Mouse (Mus musculus) left cerebral cortex, adult 18-20 months (tissue): Measurements from ENCODE around the gene Gprc5b. TPM values are rescaled to one million over a fixed set of nuclear protein-coding genes. Genes with fewer than 3 reads are reported as not detected.

Experiments used
- DNase-seq, 2 experiments: peaks; one replicate each; pipeline ENCODE4 v3.0.0; 2021 to 2022; ENCODE audit warnings: low spot score in 2 of 2, mixed read lengths in 1 of 2
- long read RNA-seq, 2 experiments: library from polyadenylated mRNA; stranded (forward); transcript quantifications; one replicate each; pipeline ENCODE4 v2.0.0; 2021
- total RNA-seq, 2 experiments: library from RNA; stranded (reverse); gene quantifications; 2 replicates each; pipeline ENCODE4 v1.2.3; 2021

Gene Gprc5b
- 100 to 1,000 TPM in 1 of 2 experiments, 10 to 100 TPM in 1; 94.0 to 110 TPM for total RNA-seq
- long read RNA-seq, experiment 1, full-length matches to known transcripts: 63 of 126 reads
- long read RNA-seq, experiment 1, partial matches to known transcripts: 4 of 126 reads
- long read RNA-seq, experiment 1, other reads (novel, unspliced or antisense): 59 of 126 reads
- long read RNA-seq, experiment 2, full-length matches to known transcripts: 42 of 99 reads
- long read RNA-seq, experiment 2, partial matches to known transcripts: 2 of 99 reads
- long read RNA-seq, experiment 2, other reads (novel, unspliced or antisense): 55 of 99 reads

DNA sequence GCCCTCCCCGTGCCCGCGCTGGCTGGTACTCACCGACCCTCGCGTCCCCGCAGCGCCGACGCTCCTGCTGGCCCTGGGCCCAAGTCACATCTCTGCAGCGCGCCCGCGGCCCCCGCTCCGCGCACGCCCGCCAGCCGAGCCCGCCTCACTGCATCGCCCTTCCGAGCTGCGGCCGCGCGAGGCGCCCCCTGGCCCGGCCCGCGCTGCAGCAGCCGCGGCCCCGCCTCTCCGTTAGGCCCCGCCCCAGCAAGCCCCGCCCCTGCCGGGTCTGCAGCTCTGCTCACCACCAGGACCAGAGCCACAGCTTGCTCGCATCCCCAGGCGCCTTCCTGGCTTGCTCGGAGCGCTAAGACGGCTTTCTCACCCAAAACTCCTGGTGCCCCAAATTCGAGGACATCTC, at the start of gene Gprc5b:
Gprc5b (minus strand) TSS at position 205 of the 400 bp plus-strand sequence.
- DNase-seq: peak; percentile 65 to 69

DNA sequence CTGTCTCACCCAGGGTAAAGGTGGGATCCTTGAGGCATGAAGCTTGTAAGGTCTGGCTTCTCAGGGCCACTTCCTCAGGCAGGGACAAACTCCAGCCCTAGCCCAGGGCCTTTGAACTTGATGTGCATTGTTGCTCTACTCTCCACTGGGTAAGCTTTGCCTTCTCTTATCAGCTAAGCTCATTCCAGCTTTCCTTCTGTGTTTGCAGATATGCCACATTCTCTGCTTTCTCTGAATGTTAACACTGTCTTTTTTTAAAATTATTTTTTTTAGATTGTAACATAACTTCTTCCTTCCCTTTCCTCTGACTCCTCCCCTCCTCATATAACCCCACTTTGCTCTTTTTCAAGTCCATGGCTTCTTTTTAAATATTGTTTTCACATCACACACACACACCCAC, 46.5 kb upstream of the Gprc5b start:
- DNase-seq: no peak

DNA sequence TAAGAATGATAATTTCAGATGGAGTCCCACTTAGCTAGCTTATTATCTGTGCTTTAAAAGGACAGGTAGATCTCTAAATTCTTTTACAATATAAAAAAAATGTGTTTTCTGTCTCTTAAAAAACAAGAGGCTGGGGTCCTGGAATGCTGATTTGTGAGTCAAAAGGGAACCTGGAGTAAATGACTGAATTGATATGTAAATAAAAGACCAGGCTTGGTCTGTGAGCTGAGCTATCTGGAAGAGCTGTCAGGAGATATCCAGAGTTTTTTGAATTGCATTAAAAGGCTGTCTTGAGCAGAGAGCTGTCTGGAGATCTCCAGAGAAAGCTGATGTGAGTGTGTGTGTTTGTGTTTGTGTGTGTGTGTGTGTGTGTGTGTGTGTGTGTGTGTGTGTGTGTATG, 42.6 kb upstream of the Gprc5b start:
- DNase-seq: no peak

DNA sequence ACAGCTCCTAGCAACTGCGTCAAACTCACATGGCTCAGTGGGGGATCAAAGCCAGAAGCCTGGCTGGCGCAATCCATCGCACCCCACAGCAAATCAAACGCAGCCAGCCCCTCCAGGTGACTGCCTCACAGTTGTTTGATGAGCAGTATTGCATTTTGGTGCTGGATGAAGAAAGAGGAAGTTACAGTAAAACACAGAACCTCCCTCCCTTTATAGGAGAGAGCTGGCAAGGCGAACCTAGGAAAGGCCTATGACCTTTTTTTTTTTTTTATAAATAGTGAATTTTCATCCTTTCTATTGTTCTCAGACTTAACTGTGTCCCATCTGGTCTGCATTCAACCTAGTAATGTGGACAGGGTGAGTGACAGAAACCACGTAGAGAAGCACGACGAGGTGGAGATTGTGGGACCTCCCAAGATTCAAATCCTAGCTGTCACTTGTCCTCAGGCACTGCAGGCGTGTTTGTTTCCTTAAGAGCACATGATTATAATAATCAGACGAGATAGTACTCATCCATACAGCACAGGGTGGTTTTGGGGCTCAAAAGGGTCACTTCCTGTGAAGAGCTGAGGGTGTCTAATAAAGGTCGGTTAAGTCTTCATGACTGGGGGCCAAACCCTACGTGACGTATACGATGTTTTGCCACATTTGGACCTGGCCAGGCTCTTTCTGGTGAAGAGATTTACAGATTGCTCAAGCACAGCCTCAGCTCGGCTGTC, 39.4 kb upstream of the Gprc5b start:
- no peak for DNase-seq

GRCm38 (mm10) chr7:119023394-119023921, 28.4 kb upstream of the Gprc5b start:
- peak; percentile 64 to 75 for DNase-seq

DNA sequence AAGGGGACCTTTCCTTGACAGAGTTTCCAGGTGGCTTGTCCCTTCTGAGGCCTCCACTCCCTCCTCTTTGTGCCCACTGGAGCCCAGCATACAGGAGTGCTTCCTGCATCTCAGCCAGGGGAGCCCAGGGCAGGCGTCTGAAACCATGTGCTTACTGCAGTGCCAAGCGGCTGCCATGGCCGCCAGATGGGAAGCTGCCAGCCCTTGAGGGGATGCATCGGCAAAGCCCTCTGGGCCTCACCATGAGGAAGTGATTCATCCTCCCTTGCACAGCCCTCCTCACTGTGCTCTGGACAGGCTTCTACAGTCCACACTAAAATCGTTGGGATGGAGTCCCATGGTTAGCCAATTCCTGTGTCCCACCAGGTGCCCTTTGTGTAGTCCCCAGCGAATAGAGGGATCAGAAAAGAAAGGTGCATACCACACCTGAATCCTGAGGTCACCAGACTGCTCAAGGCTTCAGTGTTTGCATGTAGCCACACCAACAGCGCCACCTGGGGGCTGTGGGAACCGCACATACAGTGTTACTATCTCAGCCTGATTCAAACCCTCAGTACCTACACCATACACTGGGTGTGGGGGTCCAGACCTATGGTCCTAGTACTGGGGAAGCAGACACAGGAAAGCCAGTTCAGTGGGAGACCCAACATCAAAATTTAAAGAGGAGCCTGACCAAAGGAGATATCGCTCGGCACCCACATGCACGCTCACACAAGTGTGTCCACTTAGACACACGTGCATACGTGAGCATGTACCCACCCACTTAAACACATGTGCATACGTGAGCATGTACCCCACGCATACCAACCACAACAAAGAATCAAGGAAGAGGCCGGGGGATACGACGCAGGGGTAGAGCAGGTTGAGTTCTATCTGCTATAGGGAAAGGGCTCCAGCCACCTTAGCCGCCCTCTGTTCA, 27.5 kb upstream of the Gprc5b start:
- DNase-seq: peak; percentile 11 to 33

GRCm38 (mm10) chr7:119019537-119019936, 24.5 kb upstream of the Gprc5b start:
- DNase-seq: peak; percentile 31 to 49

GRCm38 (mm10) chr7:119015736-119016135, 20.7 kb upstream of the Gprc5b start:
- DNase-seq: peak; percentile 42 to 47

GRCm38 (mm10) chr7:119010854-119011529, 16.0 kb upstream of the Gprc5b start:
- DNase-seq: peak; percentile 80 to 81

- DNase-seq: no peak
Observed at GRCm38 (mm10) chr7:119002501-119002900, 7.5 kb upstream of the Gprc5b start.

- DNase-seq: no peak
Observed at GRCm38 (mm10) chr7:119001965-119002364, 7.0 kb upstream of the Gprc5b start.

GRCm38 (mm10) chr7:118999857-119000256, 4.8 kb upstream of the Gprc5b start:
- no peak for DNase-seq

DNA sequence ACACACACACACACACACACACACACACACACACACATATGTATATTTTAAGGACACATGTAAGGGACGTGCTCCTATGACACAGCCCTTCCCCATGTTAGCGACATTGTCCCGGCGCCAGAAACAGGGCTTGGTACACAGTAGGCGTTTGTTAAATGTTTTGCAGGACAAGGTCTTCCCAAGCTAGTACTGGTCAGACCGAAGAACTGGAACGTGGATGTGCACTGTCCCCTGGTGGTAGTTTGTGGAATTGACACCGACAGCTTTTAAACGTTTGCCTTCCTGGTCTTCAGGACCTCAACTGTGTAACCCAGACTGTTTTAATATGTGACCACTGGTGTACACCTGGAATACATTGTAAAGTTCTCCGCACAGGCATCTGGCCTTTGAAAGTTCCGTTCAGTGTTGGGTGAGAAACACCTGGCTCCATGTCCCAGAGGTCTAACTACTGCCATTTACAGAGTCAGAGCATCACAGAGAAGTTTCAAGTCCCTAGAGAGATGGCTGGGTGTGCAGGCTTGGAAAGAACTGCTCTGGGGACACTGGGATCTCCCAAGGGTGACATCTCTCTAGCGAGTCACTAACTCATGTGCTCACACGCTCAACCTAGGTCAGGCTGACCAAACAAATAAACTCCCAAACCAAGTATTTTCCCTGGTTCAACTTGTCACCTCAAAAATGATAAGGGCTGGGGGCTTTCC, 1.3 kb upstream of the Gprc5b start:
- DNase-seq: peak; percentile 84

- DNase-seq: no peak
Observed at GRCm38 (mm10) chr7:118995671-118996070, 660 bp upstream of the Gprc5b start.

DNA sequence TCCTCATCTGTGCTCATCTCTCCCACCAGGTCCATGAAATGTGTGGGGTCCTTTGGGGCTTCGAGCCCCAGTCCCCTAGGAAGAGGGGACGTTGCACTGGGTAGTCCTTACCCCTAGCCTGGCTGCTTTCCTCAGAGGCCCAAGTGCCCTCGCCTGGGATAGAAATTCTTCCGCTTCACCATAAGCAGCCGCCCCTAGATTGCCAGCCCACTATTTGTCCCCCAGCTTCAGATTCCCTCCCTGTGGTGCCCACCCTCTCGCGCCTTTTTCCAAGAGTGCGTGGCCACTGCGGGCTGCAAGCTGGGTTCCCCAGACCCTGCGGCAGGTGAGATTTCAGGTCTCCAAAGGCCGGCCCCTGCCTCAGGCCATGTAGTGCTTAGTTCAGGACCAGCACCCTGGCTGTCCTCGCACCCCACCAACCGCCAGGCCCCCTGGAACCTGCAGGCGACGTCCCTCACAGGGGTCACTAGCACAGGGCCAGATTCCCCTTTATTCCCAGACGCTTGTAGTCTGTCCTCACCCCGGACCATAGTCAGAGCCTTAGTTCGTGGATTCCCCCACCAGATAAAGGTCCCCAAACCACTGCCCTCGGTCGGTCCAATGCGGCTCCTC, 674 bp downstream of the Gprc5b start:
- no peak for DNase-seq

DNA sequence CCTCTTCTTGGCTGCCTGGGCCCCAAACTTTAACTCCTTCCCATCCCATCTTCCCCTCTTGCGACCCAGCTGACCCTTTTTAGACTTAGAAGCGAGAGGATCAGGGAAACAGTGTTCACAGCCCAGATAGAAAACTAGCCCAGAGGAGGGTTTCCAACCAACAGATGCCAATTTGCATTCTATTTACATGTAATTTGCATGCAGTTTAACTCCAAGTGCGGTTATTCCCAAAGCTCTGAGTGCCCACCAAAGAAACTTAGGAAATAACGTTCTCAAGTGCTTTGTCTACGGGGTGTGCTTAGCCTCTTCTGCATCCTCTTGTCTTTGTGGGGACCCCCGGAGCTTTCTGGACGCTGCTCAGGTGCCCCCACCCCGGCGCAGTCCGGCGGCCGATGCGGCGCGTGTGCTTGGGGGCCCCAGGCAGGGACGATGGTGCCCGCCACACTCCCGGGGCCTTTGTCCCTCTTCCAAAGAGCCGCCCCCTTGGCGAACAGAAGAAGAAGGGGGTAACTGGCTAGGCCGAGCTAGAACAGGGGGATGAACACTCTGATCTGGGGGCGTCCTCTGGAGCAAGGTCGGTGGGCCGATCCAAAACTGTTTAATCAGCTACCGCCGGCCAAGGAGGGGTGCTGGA, 1.3 kb downstream of the Gprc5b start:
- no peak for DNase-seq

DNA sequence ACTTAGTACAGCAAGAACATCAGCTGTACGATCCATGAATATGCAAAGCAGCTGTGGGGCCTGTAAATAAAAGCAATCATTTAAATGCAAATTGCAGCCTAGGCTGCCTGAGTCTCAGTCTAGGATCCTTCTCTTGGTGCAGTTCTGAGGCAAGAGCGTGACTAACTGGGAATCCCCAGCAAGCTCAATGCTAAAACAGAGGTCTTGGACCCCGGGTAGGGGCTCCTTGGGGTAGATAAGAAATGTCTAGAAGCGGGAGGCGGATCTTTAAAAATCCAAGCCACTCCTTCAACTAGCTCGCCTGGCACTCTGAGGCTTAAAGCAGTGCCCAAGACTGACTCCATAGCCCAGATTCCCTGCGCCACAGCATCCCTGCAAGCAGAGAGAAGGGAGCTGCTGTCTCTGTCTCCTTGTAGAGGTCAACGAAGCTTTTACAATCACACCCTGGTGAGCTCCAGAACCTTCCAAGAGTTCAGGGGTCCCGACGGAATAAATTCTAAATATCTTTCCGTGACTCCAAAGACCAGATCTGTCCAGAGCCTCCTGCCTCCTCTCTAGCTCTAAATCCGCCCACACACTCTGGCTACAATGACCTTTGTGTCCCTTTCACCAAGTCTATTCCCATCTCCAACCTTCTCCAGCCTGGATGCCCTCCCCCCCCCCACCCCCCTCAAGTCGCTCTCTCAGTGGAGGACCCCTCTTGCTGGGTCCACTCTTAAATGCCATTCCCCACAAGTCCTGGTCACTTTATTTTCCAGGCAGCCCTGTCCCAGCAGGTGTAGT, 2.2 kb downstream of the Gprc5b start:
- DNase-seq: no peak

GRCm38 (mm10) chr7:118992080-118992560, 2.9 kb downstream of the Gprc5b start:
- no peak for DNase-seq
